Mouse (Mus musculus) lung, embryonic 15.5 days (tissue): ENCODE data around the gene Agt. TPM values are rescaled to one million over a fixed set of nuclear protein-coding genes. Genes with fewer than 3 reads are reported as not detected.

Experiments used
- ATAC-seq: fragments of 200-750 bp; cut with Nextera tagmentation; 2 replicates; pipeline ENCODE4 v1.8.0; 2017; ENCODE audit warnings: moderate number of reproducible peaks, borderline replicate concordance; ENCODE audit not compliant: low FRiP score, low TSS enrichment; ENCODE audit errors: extremely low read depth
- H3K27ac ChIP-seq: fragments of 300-500 bp; sonication (generic); 2 replicates; pipeline ENCODE4 v1.5.1; 2015; ENCODE audit warnings: moderate library complexity, mild to moderate bottlenecking, inconsistent platforms
- H3K27me3 ChIP-seq: fragments of 300-500 bp; sonication (generic); 2 replicates; pipeline ENCODE4 v1.6.1; 2015; ENCODE audit warnings: inconsistent platforms
- H3K36me3 ChIP-seq: fragments of 300-500 bp; sonication (generic); 2 replicates; pipeline ENCODE4 v1.6.1; 2015; ENCODE audit warnings: inconsistent platforms
- H3K4me1 ChIP-seq: fragments of 300-500 bp; sonication (generic); 2 replicates; pipeline ENCODE4 v1.6.1; 2015; ENCODE audit warnings: inconsistent platforms
- H3K4me2 ChIP-seq: fragments of 300-500 bp; sonication (generic); 2 replicates; pipeline ENCODE4 v1.6.1; 2015; ENCODE audit warnings: inconsistent platforms, mild to moderate bottlenecking, moderate library complexity
- H3K4me3 ChIP-seq: fragments of 300-500 bp; sonication (generic); 2 replicates; pipeline ENCODE4 v1.5.1; 2015; ENCODE audit warnings: mild to moderate bottlenecking, inconsistent platforms
- H3K9ac ChIP-seq: fragments of 300-500 bp; sonication (generic); 2 replicates; pipeline ENCODE4 v1.6.1; 2015; ENCODE audit warnings: inconsistent platforms
- H3K9me3 ChIP-seq: fragments of 300-500 bp; sonication (generic); 2 replicates; pipeline ENCODE4 v1.6.1; 2016; ENCODE audit warnings: inconsistent platforms
- WGBS: fragments of 180-500 bp; shearing (Covaris S2); methylation state at CpG from one replicate; pipeline ENCODE4 v1.1.7; 2015; 5-methylcytosine and 5-hydroxymethylcytosine counted together
- polyA plus RNA-seq: library from polyadenylated mRNA; unstranded; fragments of >200 nt; fragmentation: Nextera tagmentation; extraction: Ambion mirVana; gene quantifications from 2 replicates; pipeline ENCODE4 v1.2.1, GENCODE M21; 2015

Gene Agt
- polyA plus RNA-seq, 1 experiment from 2014 or later = 6.9 TPM

- Histone ChIP-seq H3K27ac (no peak within 1 kb of the TSS), H3K4me3 (peak within 1 kb of the TSS; percentile 83), H3K4me2 (peak within 1 kb of the TSS; percentile 77), H3K4me1 (peaks cover 19% of the 10 kb centered on the region), H3K27me3 (peaks cover 3% of the 10 kb centered on the region; the same call in 1 of the 2 replicates), H3K9ac (peak within 1 kb of the TSS; percentile 74), H3K36me3 (peaks cover 1% of the 10 kb centered on the region), H3K9me3 (no peaks in the 10 kb centered on the region)
- ATAC-seq = peak; percentile 99
- WGBS = 10% methylated on average over 50 of the region's 50 CpGs
These were observed 49.0 kb downstream of the Agt start, which contains the start of gene Cog2 for GRCm38 (mm10) chr8:124520249-124521080. Gene Cog2 (plus strand): TSS chr8:124520767.

- no peak overlapping the region for H3K9ac ChIP-seq
- H3K27ac ChIP-seq = no peak overlapping the region
- no peak overlapping the region for H3K4me3 ChIP-seq
- peaks cover 13% of the 10 kb centered on the region for H3K4me1 ChIP-seq
- H3K27me3 ChIP-seq = peaks cover 3% of the 10 kb centered on the region; the same call in 1 of the 2 replicates
- H3K4me2 ChIP-seq = no peak overlapping the region
- 62% methylated on average over 6 of the region's 6 CpGs for WGBS
- no peaks in the 10 kb centered on the region for H3K9me3 ChIP-seq
- ATAC-seq = no peak
- H3K36me3 ChIP-seq = no peaks in the 10 kb centered on the region
These were observed 52.4 kb downstream of the Agt start for GRCm38 (mm10) chr8:124517142-124517541.

GRCm38 (mm10) chr8:124516525-124516924, 53.0 kb downstream of the Agt start:
- 66% methylated on average over 6 of the region's 6 CpGs for WGBS
- peaks cover 6% of the 10 kb centered on the region for H3K4me1 ChIP-seq

GRCm38 (mm10) chr8:124516039-124516438, 53.5 kb downstream of the Agt start:
- Histone ChIP-seq H3K9me3 (no peaks in the 10 kb centered on the region), H3K27me3 (peaks cover 3% of the 10 kb centered on the region; the same call in 1 of the 2 replicates), H3K4me1 (0 out of 2 replicates have a peak, but pooled peaks cover 2% of the 10 kb centered on the region), H3K36me3 (no peaks in the 10 kb centered on the region), H3K27ac (no peak overlapping the region), H3K9ac (no peak overlapping the region), H3K4me3 (no peak overlapping the region), H3K4me2 (no peak overlapping the region)
- ATAC-seq = no peak
- 69% methylated on average over 3 of the region's 3 CpGs for WGBS

More at GRCm38 (mm10) chr8:124516525-124516924, 53.0 kb downstream of the Agt start:
- H3K27ac ChIP-seq = no peak overlapping the region
- no peak for ATAC-seq
- H3K27me3 ChIP-seq = peaks cover 3% of the 10 kb centered on the region; the same call in 1 of the 2 replicates
- no peak overlapping the region for H3K4me3 ChIP-seq
- H3K9me3 ChIP-seq = no peaks in the 10 kb centered on the region
- no peaks in the 10 kb centered on the region for H3K36me3 ChIP-seq
- no peak overlapping the region for H3K9ac ChIP-seq
- no peak overlapping the region for H3K4me2 ChIP-seq

GRCm38 (mm10) chr8:124509156-124509555, 60.4 kb downstream of the Agt start:
- no peaks in the 10 kb centered on the region for H3K4me1 ChIP-seq
- H3K27ac ChIP-seq = no peak overlapping the region
- 64% methylated on average over 3 of the region's 3 CpGs for WGBS
- no peaks in the 10 kb centered on the region for H3K27me3 ChIP-seq
- H3K4me3 ChIP-seq = no peak overlapping the region
- H3K9me3 ChIP-seq = no peaks in the 10 kb centered on the region
- H3K4me2 ChIP-seq = no peak overlapping the region
- H3K36me3 ChIP-seq = no peaks in the 10 kb centered on the region
- ATAC-seq = no peak
- no peak overlapping the region for H3K9ac ChIP-seq

- no peak overlapping the region for H3K4me3 ChIP-seq
- H3K9me3 ChIP-seq = no peaks in the 10 kb centered on the region
- ATAC-seq = no peak
- H3K4me1 ChIP-seq = no peaks in the 10 kb centered on the region
- H3K27me3 ChIP-seq = no peaks in the 10 kb centered on the region
- 63% methylated on average over 6 of the region's 6 CpGs for WGBS
- H3K9ac ChIP-seq = no peak overlapping the region
- no peak overlapping the region for H3K27ac ChIP-seq
- no peak overlapping the region for H3K4me2 ChIP-seq
- H3K36me3 ChIP-seq = no peaks in the 10 kb centered on the region
These were observed 61.2 kb downstream of the Agt start for GRCm38 (mm10) chr8:124508321-124508695.

- no peaks in the 10 kb centered on the region for H3K36me3 ChIP-seq
- H3K9ac ChIP-seq = no peak overlapping the region
- 70% methylated on average over 8 of the region's 8 CpGs for WGBS
- H3K4me1 ChIP-seq = no peaks in the 10 kb centered on the region
- H3K9me3 ChIP-seq = no peaks in the 10 kb centered on the region
- no peak for ATAC-seq
- no peak overlapping the region for H3K4me3 ChIP-seq
- H3K27me3 ChIP-seq = no peaks in the 10 kb centered on the region
- no peak overlapping the region for H3K27ac ChIP-seq
- H3K4me2 ChIP-seq = no peak overlapping the region
These were observed 61.8 kb downstream of the Agt start for GRCm38 (mm10) chr8:124507572-124508320.

Other genes starting within 250 kb of the Agt start
- 2.4 TPM in 2 replicates for gene Pgbd5, start 130.0 kb downstream of the Agt start, polyA plus RNA-seq
- gene Cog2, start 48.9 kb downstream of the Agt start, polyA plus RNA-seq = 36.6 and 37.2 TPM in 2 replicates
- gene Capn9, start 6.4 kb upstream of the Agt start, polyA plus RNA-seq = 0.29 and 0.50 TPM in 2 replicates
- gene 2310022B05Rik, start 93.7 kb upstream of the Agt start, polyA plus RNA-seq = 29.9 and 30.1 TPM in 2 replicates
- gene Ttc13, start 152.3 kb upstream of the Agt start, polyA plus RNA-seq = 47.0 and 49.7 TPM in 2 replicates
- 21.8 and 23.8 TPM in 2 replicates for gene Arv1, start 152.4 kb upstream of the Agt start, polyA plus RNA-seq
- 11.3 and 14.4 TPM in 2 replicates for gene Fam89a, start 182.1 kb upstream of the Agt start, polyA plus RNA-seq
- gene Trim67, start 223.4 kb upstream of the Agt start, polyA plus RNA-seq = 0.66 and 0.67 TPM in 2 replicates